Mouse (Mus musculus): ENCODE data around the gene Enah.

DNA sequence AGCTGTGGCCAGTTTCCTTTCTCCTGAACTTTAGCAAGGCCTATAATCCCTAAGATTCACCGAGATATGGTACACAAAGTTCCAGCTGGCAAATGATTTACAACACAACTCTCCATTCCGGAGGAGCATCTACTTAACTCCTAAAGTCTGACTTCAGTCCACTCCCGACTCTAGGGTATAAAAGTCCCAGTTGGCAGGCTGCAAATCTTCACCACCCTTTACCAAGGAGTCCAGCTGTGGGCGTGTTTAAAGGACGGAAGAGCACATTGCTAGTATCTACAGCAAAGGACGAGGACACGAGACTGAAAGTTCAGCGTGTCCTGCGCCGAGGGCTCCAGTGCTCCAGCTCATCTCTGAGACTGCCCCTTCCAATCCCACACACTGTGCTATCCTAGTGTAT, 122.8 kb downstream of the Enah start:
- TF ChIP-seq CTCF (conservative IDR thresholded peaks at IDR 0.05; ENCODE audit: low read length) = no peak
- TF ChIP-seq NANOG (IDR thresholded peaks at IDR 0.05; ENCODE audit: borderline replicate concordance, low read length) = no peak
- no peak for TF ChIP-seq POU5F1 (IDR thresholded peaks at IDR 0.05; ENCODE audit: borderline replicate concordance, low read length)
